Mouse (Mus musculus) urinary bladder, postnatal 25 days (tissue): ENCODE data around the gene Rnf151.
"Not testable (repeated sequence)": the region's sequence is repeated elsewhere in the genome, so short reads cannot be mapped to it uniquely, and the experiment has no call there.

Source experiments
- DNase-seq: peaks from one replicate; pipeline ENCODE4 v3.0.0; 2022; ENCODE audit warnings: low spot score

The Rnf151 gene

GRCm38 (mm10) chr17:24667011-24667410, 50.9 kb downstream of the Rnf151 start:
- DNase-seq = not testable (repeated sequence)
